Mouse (Mus musculus): ENCODE measurements at regions not wholly inside any gene's neighbourhood (a gene's known extent, or its start where the extent isn't known, plus 50 kb on each side); places are given as distances from the start of the nearest gene placed in this dataset.
A peak's percentile ranks its signal among the peaks of the same experiment; 100 is the strongest.

- WGBS = 71% methylated on average over 4 of the region's 4 CpGs
- H3K4me1 ChIP-seq (replicated peaks; ENCODE audit: control insufficient read depth, insufficient read depth, low read length) = no peaks in the 10 kb centered on the region; the same call in 1 of the 2 replicates
- H3K4me3 ChIP-seq (replicated peaks; ENCODE audit: low read length) = no peak overlapping the region
- H3K9ac ChIP-seq (replicated peaks; ENCODE audit: low read depth, low read length) = no peak overlapping the region
- H3K4me2 ChIP-seq (ENCODE audit: low read length) = no peak overlapping the region
- no peak for ATAC-seq
- no peaks in the 10 kb centered on the region for H3K36me3 ChIP-seq (ENCODE audit: control insufficient read depth, insufficient read depth)
- no peak overlapping the region for H3K27ac ChIP-seq (ENCODE audit: low read length)
- no peaks in the 10 kb centered on the region for H3K9me3 ChIP-seq (ENCODE audit: control insufficient read depth, low read length)
- no peaks in the 10 kb centered on the region for H3K27me3 ChIP-seq (replicated peaks; ENCODE audit: control insufficient read depth, insufficient read depth, low read length)
Measured at GRCm38 (mm10) chr9:12692329-12692728, 553.3 kb downstream of the Jrkl start.

GRCm38 (mm10) chr9:12690948-12691279 is 554.7 kb downstream of the Jrkl start:
- Histone ChIP-seq H3K9ac (replicated peaks; ENCODE audit: low read depth, low read length) (no peak overlapping the region), H3K9me3 (ENCODE audit: control insufficient read depth, low read length) (no peaks in the 10 kb centered on the region), H3K27ac (ENCODE audit: low read length) (no peak overlapping the region), H3K27me3 (replicated peaks; ENCODE audit: control insufficient read depth, insufficient read depth, low read length) (no peaks in the 10 kb centered on the region), H3K36me3 (ENCODE audit: control insufficient read depth, insufficient read depth) (no peaks in the 10 kb centered on the region), H3K4me3 (replicated peaks; ENCODE audit: low read length) (no peak overlapping the region), H3K4me2 (ENCODE audit: low read length) (no peak overlapping the region), H3K4me1 (replicated peaks; ENCODE audit: control insufficient read depth, insufficient read depth, low read length) (no peaks in the 10 kb centered on the region; the same call in 1 of the 2 replicates)
- ATAC-seq = no peak; the same call in 1 of the 2 replicates
- WGBS = 14% methylated on average over 1 of the region's 1 CpGs

GRCm38 (mm10) chr9:12690182-12690947 is 555.3 kb downstream of the Jrkl start:
- H3K9me3 ChIP-seq (ENCODE audit: control insufficient read depth, low read length) = no peaks in the 10 kb centered on the region
- peak; percentile 85 for ATAC-seq
- WGBS = 9% methylated on average over 5 of the region's 5 CpGs
- H3K27me3 ChIP-seq (replicated peaks; ENCODE audit: control insufficient read depth, insufficient read depth, low read length) = no peaks in the 10 kb centered on the region
- H3K4me3 ChIP-seq (replicated peaks; ENCODE audit: low read length) = no peak overlapping the region
- no peak overlapping the region for H3K9ac ChIP-seq (replicated peaks; ENCODE audit: low read depth, low read length)
- no peaks in the 10 kb centered on the region for H3K36me3 ChIP-seq (ENCODE audit: control insufficient read depth, insufficient read depth)
- H3K4me2 ChIP-seq (ENCODE audit: low read length) = no peak overlapping the region
- no peaks in the 10 kb centered on the region; the same call in 1 of the 2 replicates for H3K4me1 ChIP-seq (replicated peaks; ENCODE audit: control insufficient read depth, insufficient read depth, low read length)
- no peak overlapping the region for H3K27ac ChIP-seq (ENCODE audit: low read length)

All from forebrain, embryonic 16.5 days (tissue).